Mouse (Mus musculus): ENCODE results near the gene Syce2. TPM values are rescaled to one million over a fixed set of nuclear protein-coding genes. Genes with fewer than 3 reads are reported as not detected.

Gene Syce2
- 21.8 TPM for polyA plus RNA-seq (2014; fragmentation: Illumina TruSeq; extraction: RNeasy Lipid Tissue Mini Kit (QIAGEN cat#74804); ENCODE audit: low read depth, low replicate concordance)

GRCm38 (mm10) chr8:84871376-84872308, at the start of gene Syce2:
Gene Syce2, plus strand, starts transcription at chr8:84872111.

GRCm38 (mm10) chr8:84822723-84823122, 49.2 kb upstream of the Syce2 start, which contains the start of gene Dand5:
Gene Dand5, minus strand, starts transcription at chr8:84822823.

DNA sequence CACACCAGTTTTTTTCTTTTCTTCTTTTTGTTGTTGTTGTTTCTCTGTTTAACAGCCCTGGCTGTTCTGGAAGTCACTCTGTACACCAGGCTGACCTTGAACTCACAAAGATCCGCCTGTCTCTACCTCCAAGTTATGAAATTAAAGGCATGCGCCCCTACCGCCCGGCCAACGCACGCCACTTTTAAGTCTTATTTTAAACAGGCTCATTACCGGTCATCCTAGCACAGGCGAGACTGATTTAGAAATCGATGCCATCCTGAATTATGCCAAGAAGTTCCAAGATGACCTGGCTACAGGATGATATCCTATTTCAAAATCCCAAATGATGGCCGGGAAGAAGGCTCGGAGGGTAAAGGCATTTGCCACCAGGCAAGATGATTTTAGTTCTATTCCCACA, 40.4 kb upstream of the Syce2 start, which contains the start of gene Gadd45gip1:
Gene Gadd45gip1 (plus strand): TSS at position 33 of the 400 bp plus-strand sequence.

DNA sequence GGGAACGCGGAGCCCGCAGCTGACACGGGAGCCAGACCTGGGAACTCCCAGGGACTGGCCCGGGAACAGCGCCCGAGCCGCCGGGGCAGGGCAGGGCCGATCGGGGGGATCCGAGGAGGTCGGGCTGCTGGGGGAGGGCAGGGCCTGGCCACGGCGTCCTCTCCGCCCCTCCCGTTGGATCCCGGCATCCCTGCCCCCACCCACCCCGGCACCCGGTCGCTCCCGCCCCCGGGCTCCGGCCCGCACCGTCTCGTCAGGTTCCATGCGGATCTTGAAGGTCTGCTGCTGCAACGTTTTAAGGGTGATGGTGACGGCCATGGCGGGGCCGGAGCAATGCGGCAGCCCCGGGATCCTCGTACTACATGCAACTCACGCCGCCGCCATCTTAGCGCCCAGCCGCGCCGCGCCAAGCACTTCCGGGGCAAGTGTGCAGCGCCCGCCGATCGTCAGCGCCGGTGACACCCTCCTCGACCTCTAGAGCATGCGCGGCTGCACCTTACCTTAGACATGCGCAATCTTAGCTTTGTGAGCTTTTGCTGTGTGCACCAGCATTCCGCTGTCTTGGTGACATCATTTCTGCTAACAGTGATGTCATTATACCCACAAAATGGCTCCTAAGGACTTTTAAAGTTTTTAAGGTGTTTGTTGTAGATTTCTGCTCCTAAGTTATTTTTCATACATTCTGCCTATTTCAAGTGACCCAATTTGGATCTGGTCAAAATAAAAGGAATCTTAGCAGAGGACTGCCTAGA, 31.5 kb upstream of the Syce2 start, which contains the start of gene Rad23a:
Gene Rad23a (minus strand): TSS at position 418 of the 752 bp plus-strand sequence.

DNA sequence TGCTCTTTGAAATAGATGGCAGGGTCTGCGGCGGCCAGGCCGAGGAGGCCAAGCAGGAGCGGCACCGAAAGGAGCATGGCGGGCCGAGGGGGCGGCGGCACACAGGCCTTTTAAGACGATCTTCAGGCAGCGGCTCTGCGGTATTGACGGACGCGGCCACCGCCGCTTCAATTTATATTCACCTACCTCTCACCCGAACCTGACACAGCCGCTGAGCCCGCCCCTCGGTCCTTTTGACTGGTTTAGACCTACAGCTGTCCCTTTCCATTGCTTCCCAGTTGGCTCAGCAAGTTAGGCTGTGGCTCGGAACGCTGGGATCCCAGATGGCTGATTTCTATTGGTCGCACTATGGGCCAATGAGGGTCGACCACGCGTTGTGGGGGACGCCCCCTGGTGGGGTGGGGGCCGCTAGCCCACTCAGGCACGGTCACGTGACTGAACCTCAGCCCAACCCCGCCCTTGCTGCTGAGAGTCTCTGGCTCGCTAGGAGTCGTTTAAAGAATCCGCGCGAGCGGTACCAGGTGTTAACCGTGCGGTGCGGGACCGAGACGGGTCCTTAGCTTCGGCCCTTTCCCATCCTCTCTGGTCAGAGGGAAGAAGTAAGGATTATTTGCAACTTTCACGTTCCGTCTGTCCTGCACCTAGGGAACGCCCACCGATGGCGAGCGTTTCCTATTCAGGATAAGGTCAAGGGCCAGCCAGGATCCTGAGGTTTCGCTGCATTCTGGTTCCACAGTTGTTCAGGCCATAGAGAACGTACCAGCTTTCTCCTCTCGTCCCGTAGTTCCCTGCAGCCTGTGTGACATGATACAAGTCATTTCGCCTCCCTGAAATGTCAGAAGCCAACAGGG, 25.0 kb upstream of the Syce2 start, which contains the start of gene Calr:
Gene Calr (minus strand): TSS at position 213 of the 851 bp plus-strand sequence.

GRCm38 (mm10) chr8:84856864-84857441, 15.0 kb upstream of the Syce2 start, which contains the start of gene Farsa:
Gene Farsa, plus strand, starts transcription at chr8:84856989.

DNA sequence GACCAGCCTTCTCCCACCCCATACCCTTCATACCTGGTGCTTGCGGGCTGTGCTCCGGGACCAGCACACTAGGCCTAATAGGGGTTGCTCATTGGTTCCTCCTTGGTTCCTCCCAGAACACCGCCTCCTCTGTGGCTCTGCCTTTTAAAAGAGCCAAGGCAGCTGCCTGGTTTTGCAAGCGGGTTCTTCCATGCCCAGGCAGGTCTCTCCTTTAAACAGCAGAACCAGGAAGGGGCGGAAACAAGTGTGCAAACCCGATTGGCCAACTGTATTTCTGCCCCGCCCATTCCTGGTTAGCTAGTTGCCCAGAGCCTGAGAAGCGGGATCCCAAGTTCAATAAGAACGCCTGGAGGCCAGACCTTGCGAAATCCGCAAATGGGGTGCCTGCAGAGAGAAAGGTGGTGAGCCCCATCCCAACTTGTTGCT, 21.8 kb downstream of the Syce2 start, which contains the start of gene Gcdh:
Gene Gcdh (minus strand): TSS at position 213 of the 426 bp plus-strand sequence.

DNA sequence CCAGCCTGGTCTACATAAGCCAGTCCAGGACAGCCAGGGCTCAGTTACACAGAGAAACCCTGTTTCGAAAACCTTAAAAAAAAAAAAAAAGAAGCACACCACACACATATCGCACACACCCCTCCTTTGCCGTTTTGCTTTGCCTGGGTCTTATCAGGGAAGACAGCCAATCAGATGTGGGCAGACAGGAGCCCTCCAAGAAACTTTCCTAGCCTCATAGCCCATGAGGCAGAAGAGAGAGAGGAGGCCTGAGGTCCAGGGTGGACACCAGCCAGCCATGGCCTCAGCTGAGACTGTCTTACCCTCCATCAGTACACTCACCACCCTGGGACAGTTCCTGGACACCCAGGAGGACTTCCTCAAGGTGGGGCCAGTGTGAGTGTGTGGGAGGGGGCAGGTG, 29.8 kb downstream of the Syce2 start, which contains the start of gene Klf1:
Gene Klf1 (plus strand): TSS at position 177 of the 400 bp plus-strand sequence.

GRCm38 (mm10) chr8:84908421-84909161, 36.7 kb downstream of the Syce2 start, which contains the start of gene Dnase2a:
Gene Dnase2a, plus strand, starts transcription at chr8:84908560.

DNA sequence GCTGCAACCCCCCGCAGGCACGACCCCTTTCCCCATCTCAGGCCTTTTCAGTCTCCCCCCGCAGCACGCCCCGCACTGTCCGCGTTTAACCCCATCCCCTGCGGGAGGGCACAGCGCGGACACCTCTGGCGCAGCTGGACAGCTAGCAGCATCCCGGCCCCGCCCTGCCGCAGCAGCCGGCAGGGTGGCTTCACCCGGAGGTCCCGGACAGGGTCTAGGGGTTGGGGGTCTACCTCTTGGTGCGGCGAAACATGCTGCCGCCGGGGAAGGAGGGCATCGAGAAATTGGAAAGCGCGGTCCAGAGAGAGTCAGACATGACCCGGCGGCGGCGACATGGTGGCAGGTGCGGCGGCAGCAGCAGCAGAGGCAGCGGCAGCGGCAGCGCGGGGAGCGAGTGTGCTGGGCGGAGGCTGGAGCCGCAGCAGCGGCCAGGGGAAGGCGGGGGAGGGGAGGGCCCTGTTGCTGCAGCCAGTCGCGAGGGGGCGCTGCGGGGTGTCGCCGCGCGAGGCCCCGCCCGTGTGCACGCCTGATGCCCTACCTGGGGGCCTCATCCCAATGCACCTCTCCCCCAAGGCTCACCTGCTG, 65.1 kb downstream of the Syce2 start, which contains the start of gene Mast1:
Gene Mast1 (minus strand): TSS at position 398 of the 585 bp plus-strand sequence.

Other genes with a start within 250 kb of the Syce2 start
- 38.2 TPM for gene Ier2, start 209.3 kb upstream of the Syce2 start, polyA plus RNA-seq (2014; fragmentation: Illumina TruSeq; extraction: RNeasy Lipid Tissue Mini Kit (QIAGEN cat#74804); ENCODE audit: low read depth, low replicate concordance)
- 67.1 TPM for gene Trmt1, start 185.8 kb upstream of the Syce2 start, polyA plus RNA-seq (2014; fragmentation: Illumina TruSeq; extraction: RNeasy Lipid Tissue Mini Kit (QIAGEN cat#74804); ENCODE audit: low read depth, low replicate concordance)
- gene Nacc1, start 184.2 kb upstream of the Syce2 start, polyA plus RNA-seq (2014; fragmentation: Illumina TruSeq; extraction: RNeasy Lipid Tissue Mini Kit (QIAGEN cat#74804); ENCODE audit: low read depth, low replicate concordance): 48.3 TPM
- 6.4 TPM for gene Lyl1, start 170.7 kb upstream of the Syce2 start, polyA plus RNA-seq (2014; fragmentation: Illumina TruSeq; extraction: RNeasy Lipid Tissue Mini Kit (QIAGEN cat#74804); ENCODE audit: low read depth, low replicate concordance)
- gene G430095P16Rik, start 149.1 kb upstream of the Syce2 start, polyA plus RNA-seq (2014; fragmentation: Illumina TruSeq; extraction: RNeasy Lipid Tissue Mini Kit (QIAGEN cat#74804); ENCODE audit: low read depth, low replicate concordance): 1.8 TPM
- 69.9 TPM for gene Nfix, start 71.8 kb upstream of the Syce2 start, polyA plus RNA-seq (2014; fragmentation: Illumina TruSeq; extraction: RNeasy Lipid Tissue Mini Kit (QIAGEN cat#74804); ENCODE audit: low read depth, low replicate concordance)
- gene Dand5, start 49.3 kb upstream of the Syce2 start, polyA plus RNA-seq (2014; fragmentation: Illumina TruSeq; extraction: RNeasy Lipid Tissue Mini Kit (QIAGEN cat#74804); ENCODE audit: low read depth, low replicate concordance): 6.5 TPM
- gene Gadd45gip1, start 40.6 kb upstream of the Syce2 start, polyA plus RNA-seq (2014; fragmentation: Illumina TruSeq; extraction: RNeasy Lipid Tissue Mini Kit (QIAGEN cat#74804); ENCODE audit: low read depth, low replicate concordance): 13.5 TPM
- gene Rad23a, start 31.4 kb upstream of the Syce2 start, polyA plus RNA-seq (2014; fragmentation: Illumina TruSeq; extraction: RNeasy Lipid Tissue Mini Kit (QIAGEN cat#74804); ENCODE audit: low read depth, low replicate concordance): 56.6 TPM
- gene Calr, start 25.2 kb upstream of the Syce2 start, polyA plus RNA-seq (2014; fragmentation: Illumina TruSeq; extraction: RNeasy Lipid Tissue Mini Kit (QIAGEN cat#74804); ENCODE audit: low read depth, low replicate concordance): 1,480 TPM
- 31.3 TPM for gene Farsa, start 15.1 kb upstream of the Syce2 start, polyA plus RNA-seq (2014; fragmentation: Illumina TruSeq; extraction: RNeasy Lipid Tissue Mini Kit (QIAGEN cat#74804); ENCODE audit: low read depth, low replicate concordance)
- 45.3 TPM for gene Gcdh, start 21.8 kb downstream of the Syce2 start, polyA plus RNA-seq (2014; fragmentation: Illumina TruSeq; extraction: RNeasy Lipid Tissue Mini Kit (QIAGEN cat#74804); ENCODE audit: low read depth, low replicate concordance)
- 0.34 TPM for gene Klf1, start 29.8 kb downstream of the Syce2 start, polyA plus RNA-seq (2014; fragmentation: Illumina TruSeq; extraction: RNeasy Lipid Tissue Mini Kit (QIAGEN cat#74804); ENCODE audit: low read depth, low replicate concordance)
- gene Dnase2a, start 36.4 kb downstream of the Syce2 start, polyA plus RNA-seq (2014; fragmentation: Illumina TruSeq; extraction: RNeasy Lipid Tissue Mini Kit (QIAGEN cat#74804); ENCODE audit: low read depth, low replicate concordance): 46.1 TPM
- gene Mast1, start 65.2 kb downstream of the Syce2 start, polyA plus RNA-seq (2014; fragmentation: Illumina TruSeq; extraction: RNeasy Lipid Tissue Mini Kit (QIAGEN cat#74804); ENCODE audit: low read depth, low replicate concordance): 0.45 TPM
- not detected for gene Rtbdn, start 74.9 kb downstream of the Syce2 start, polyA plus RNA-seq (2014; fragmentation: Illumina TruSeq; extraction: RNeasy Lipid Tissue Mini Kit (QIAGEN cat#74804); ENCODE audit: low read depth, low replicate concordance)
- 6.1 TPM for gene Gm49661, start 97.3 kb downstream of the Syce2 start, polyA plus RNA-seq (2014; fragmentation: Illumina TruSeq; extraction: RNeasy Lipid Tissue Mini Kit (QIAGEN cat#74804); ENCODE audit: low read depth, low replicate concordance)
- 210 TPM for gene Prdx2, start 97.5 kb downstream of the Syce2 start, polyA plus RNA-seq (2014; fragmentation: Illumina TruSeq; extraction: RNeasy Lipid Tissue Mini Kit (QIAGEN cat#74804); ENCODE audit: low read depth, low replicate concordance)
- gene Rnaseh2a, start 97.7 kb downstream of the Syce2 start, polyA plus RNA-seq (2014; fragmentation: Illumina TruSeq; extraction: RNeasy Lipid Tissue Mini Kit (QIAGEN cat#74804); ENCODE audit: low read depth, low replicate concordance): 64.5 TPM
- gene Junb, start 106.6 kb downstream of the Syce2 start, polyA plus RNA-seq (2014; fragmentation: Illumina TruSeq; extraction: RNeasy Lipid Tissue Mini Kit (QIAGEN cat#74804); ENCODE audit: low read depth, low replicate concordance): 44.8 TPM
- 30.4 TPM for gene Hook2, start 118.5 kb downstream of the Syce2 start, polyA plus RNA-seq (2014; fragmentation: Illumina TruSeq; extraction: RNeasy Lipid Tissue Mini Kit (QIAGEN cat#74804); ENCODE audit: low read depth, low replicate concordance)
- gene Best2, start 142.4 kb downstream of the Syce2 start, polyA plus RNA-seq (2014; fragmentation: Illumina TruSeq; extraction: RNeasy Lipid Tissue Mini Kit (QIAGEN cat#74804); ENCODE audit: low read depth, low replicate concordance): not detected
- gene Asna1, start 153.2 kb downstream of the Syce2 start, polyA plus RNA-seq (2014; fragmentation: Illumina TruSeq; extraction: RNeasy Lipid Tissue Mini Kit (QIAGEN cat#74804); ENCODE audit: low read depth, low replicate concordance): 81.0 TPM
- gene Trir, start 154.7 kb downstream of the Syce2 start, polyA plus RNA-seq (2014; fragmentation: Illumina TruSeq; extraction: RNeasy Lipid Tissue Mini Kit (QIAGEN cat#74804); ENCODE audit: low read depth, low replicate concordance): 87.2 TPM
- gene Tnpo2, start 164.8 kb downstream of the Syce2 start, polyA plus RNA-seq (2014; fragmentation: Illumina TruSeq; extraction: RNeasy Lipid Tissue Mini Kit (QIAGEN cat#74804); ENCODE audit: low read depth, low replicate concordance): 46.5 TPM
- gene Fbxw9, start 187.9 kb downstream of the Syce2 start, polyA plus RNA-seq (2014; fragmentation: Illumina TruSeq; extraction: RNeasy Lipid Tissue Mini Kit (QIAGEN cat#74804); ENCODE audit: low read depth, low replicate concordance): 31.5 TPM
- not detected for gene Gm5741, start 195.9 kb downstream of the Syce2 start, polyA plus RNA-seq (2014; fragmentation: Illumina TruSeq; extraction: RNeasy Lipid Tissue Mini Kit (QIAGEN cat#74804); ENCODE audit: low read depth, low replicate concordance)
- 25.9 TPM for gene Dhps, start 199.6 kb downstream of the Syce2 start, polyA plus RNA-seq (2014; fragmentation: Illumina TruSeq; extraction: RNeasy Lipid Tissue Mini Kit (QIAGEN cat#74804); ENCODE audit: low read depth, low replicate concordance)
- gene Wdr83os, start 208.6 kb downstream of the Syce2 start, polyA plus RNA-seq (2014; fragmentation: Illumina TruSeq; extraction: RNeasy Lipid Tissue Mini Kit (QIAGEN cat#74804); ENCODE audit: low read depth, low replicate concordance): 89.8 TPM
- 23.2 TPM for gene Wdr83, start 209.2 kb downstream of the Syce2 start, polyA plus RNA-seq (2014; fragmentation: Illumina TruSeq; extraction: RNeasy Lipid Tissue Mini Kit (QIAGEN cat#74804); ENCODE audit: low read depth, low replicate concordance)
- gene Man2b1, start 211.2 kb downstream of the Syce2 start, polyA plus RNA-seq (2014; fragmentation: Illumina TruSeq; extraction: RNeasy Lipid Tissue Mini Kit (QIAGEN cat#74804); ENCODE audit: low read depth, low replicate concordance): 115 TPM